Mouse (Mus musculus) liver, adult 2 months (tissue): ENCODE data around the gene Cacna1s.

ENCODE experiments used
- CTCF ChIP-seq: fragments of 200-500 bp; IDR thresholded peaks from 2 replicates; pipeline ENCODE4 v1.5.1; 2011; ENCODE audit warnings: low read depth, low read length, control low read depth
- POLR2A ChIP-seq: fragments of 200-500 bp; IDR thresholded peaks from 2 replicates; pipeline ENCODE4 v1.6.1; 2011; ENCODE audit warnings: low read length, control low read depth; ENCODE audit not compliant: insufficient read depth; ENCODE audit errors: extremely low read depth

DNA sequence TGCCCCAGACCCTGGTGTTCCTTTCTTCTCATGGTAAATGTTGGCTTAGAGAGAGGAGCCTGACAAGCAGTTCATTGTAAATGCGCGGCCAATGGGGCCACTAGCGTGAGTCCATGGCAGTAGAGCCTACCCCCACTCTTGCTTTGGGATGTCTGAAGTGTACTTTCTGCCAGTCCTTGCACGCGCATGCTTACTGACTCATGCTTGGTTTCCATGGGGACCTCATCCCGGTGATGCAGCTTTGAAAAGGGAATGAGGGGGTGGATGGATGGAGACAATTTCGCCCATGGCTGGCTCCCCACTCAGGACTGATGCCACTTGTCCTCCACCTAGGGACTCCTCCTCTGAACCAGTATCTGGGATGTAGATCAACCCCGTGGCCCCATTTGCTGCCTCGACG is 91.0 kb downstream of the Cacna1s start:
- TF ChIP-seq CTCF (no peak), POLR2A (no peak)
